Mouse (Mus musculus) embryonic facial prominence, embryonic 15.5 days (tissue): ENCODE measurements around the gene Tmco3. TPM values are rescaled to one million over a fixed set of nuclear protein-coding genes. Genes with fewer than 3 reads are reported as not detected.
"Not testable (repeated sequence)": the region's sequence is repeated elsewhere in the genome, so short reads cannot be mapped to it uniquely, and the experiment has no call there.

Experiments used
- ATAC-seq: fragments of 200-750 bp; cut with Nextera tagmentation; 2 replicates; pipeline ENCODE4 v1.8.0; 2017; ENCODE audit warnings: low read depth, moderate TSS enrichment; ENCODE audit not compliant: insufficient number of reproducible peaks, low FRiP score, low TSS enrichment
- H3K27ac ChIP-seq: fragments of 300-500 bp; sonication (generic); replicated peaks from 2 replicates; pipeline ENCODE4 v1.5.1; 2015; ENCODE audit warnings: mild to moderate bottlenecking, inconsistent platforms
- H3K27me3 ChIP-seq: fragments of 300-500 bp; sonication (generic); 2 replicates; pipeline ENCODE4 v1.6.1; 2015; ENCODE audit warnings: inconsistent platforms
- H3K36me3 ChIP-seq: fragments of 300-500 bp; sonication (generic); 2 replicates; pipeline ENCODE4 v1.6.1; 2015; ENCODE audit warnings: mild to moderate bottlenecking, inconsistent platforms
- H3K4me1 ChIP-seq: fragments of 300-500 bp; sonication (generic); 2 replicates; pipeline ENCODE4 v1.6.1; 2015; ENCODE audit warnings: inconsistent platforms
- H3K4me2 ChIP-seq: fragments of 300-500 bp; sonication (generic); replicated peaks from 2 replicates; pipeline ENCODE4 v1.6.1; 2015; ENCODE audit warnings: mild to moderate bottlenecking, inconsistent platforms
- H3K4me3 ChIP-seq: fragments of 300-500 bp; sonication (generic); replicated peaks from 2 replicates; pipeline ENCODE4 v1.5.1; 2015; ENCODE audit warnings: mild to moderate bottlenecking, inconsistent platforms
- H3K9ac ChIP-seq: fragments of 300-500 bp; sonication (generic); 2 replicates; pipeline ENCODE4 v1.6.1; 2015; ENCODE audit warnings: inconsistent platforms
- H3K9me3 ChIP-seq: fragments of 300-500 bp; sonication (generic); replicated peaks from 2 replicates; pipeline ENCODE4 v1.6.1; 2016; ENCODE audit warnings: inconsistent platforms
- WGBS: fragments of 180-500 bp; shearing (Covaris S2); methylation state at CpG from one replicate; pipeline ENCODE4 v1.1.7; 2015; 5-methylcytosine and 5-hydroxymethylcytosine counted together
- polyA plus RNA-seq: library from polyadenylated mRNA; unstranded; fragments of >200 nt; fragmentation: Nextera tagmentation; extraction: Ambion mirVana; gene quantifications from 2 replicates; pipeline ENCODE4 v1.2.1, GENCODE M21; 2015

Gene Tmco3
- polyA plus RNA-seq, 1 experiment from 2014 or later: 52.4 TPM

GRCm38 (mm10) chr8:13306309-13306909, 18.4 kb downstream of the Tmco3 start:
- Histone ChIP-seq H3K27me3 (no peaks in the 10 kb centered on the region), H3K4me2 (no peak overlapping the region), H3K4me1 (no peaks in the 10 kb centered on the region), H3K27ac (no peak overlapping the region), H3K9me3 (no peaks in the 10 kb centered on the region), H3K4me3 (no peak overlapping the region), H3K9ac (no peak overlapping the region), H3K36me3 (peaks cover 71% of the 10 kb centered on the region)
- ATAC-seq: no peak
- WGBS: 86% methylated on average over 7 of the region's 7 CpGs

GRCm38 (mm10) chr8:13306916-13307315, 18.9 kb downstream of the Tmco3 start:
- no peaks in the 10 kb centered on the region for H3K9me3 ChIP-seq
- no peak overlapping the region for H3K27ac ChIP-seq
- H3K4me2 ChIP-seq: no peak overlapping the region
- H3K4me1 ChIP-seq: no peaks in the 10 kb centered on the region
- H3K27me3 ChIP-seq: no peaks in the 10 kb centered on the region
- 83% methylated on average over 9 of the region's 9 CpGs for WGBS
- H3K9ac ChIP-seq: no peak overlapping the region
- no peak for ATAC-seq
- H3K36me3 ChIP-seq: peaks cover 67% of the 10 kb centered on the region
- no peak overlapping the region for H3K4me3 ChIP-seq

GRCm38 (mm10) chr8:13314922-13315321, 26.9 kb downstream of the Tmco3 start:
- 84% methylated on average over 3 of the region's 3 CpGs for WGBS
- H3K36me3 ChIP-seq: peaks cover 59% of the 10 kb centered on the region

GRCm38 (mm10) chr8:13316671-13317070, 28.7 kb downstream of the Tmco3 start:
- Histone ChIP-seq H3K36me3 (peaks cover 53% of the 10 kb centered on the region), H3K4me3 (no peak overlapping the region), H3K27me3 (no peaks in the 10 kb centered on the region), H3K4me1 (no peaks in the 10 kb centered on the region), H3K9ac (no peak overlapping the region), H3K27ac (no peak overlapping the region), H3K4me2 (no peak overlapping the region), H3K9me3 (no peaks in the 10 kb centered on the region)
- no peak for ATAC-seq
- WGBS: 90% methylated on average over 10 of the region's 10 CpGs

More at GRCm38 (mm10) chr8:13314922-13315321, 26.9 kb downstream of the Tmco3 start:
- H3K9ac ChIP-seq: no peak overlapping the region
- H3K4me1 ChIP-seq: no peaks in the 10 kb centered on the region
- H3K27me3 ChIP-seq: no peaks in the 10 kb centered on the region
- ATAC-seq: no peak
- H3K4me3 ChIP-seq: no peak overlapping the region
- no peak overlapping the region for H3K27ac ChIP-seq
- H3K4me2 ChIP-seq: no peak overlapping the region
- H3K9me3 ChIP-seq: no peaks in the 10 kb centered on the region

GRCm38 (mm10) chr8:13326598-13326997, 38.6 kb downstream of the Tmco3 start:
- H3K9me3 ChIP-seq: no peaks in the 10 kb centered on the region
- H3K4me2 ChIP-seq: no peak overlapping the region
- WGBS: 35% methylated on average over 5 of the region's 5 CpGs

GRCm38 (mm10) chr8:13334671-13335070, 46.7 kb downstream of the Tmco3 start:
- Histone ChIP-seq H3K27me3 (no peaks in the 10 kb centered on the region), H3K9ac (no peak overlapping the region), H3K9me3 (no peaks in the 10 kb centered on the region), H3K36me3 (no peaks in the 10 kb centered on the region), H3K27ac (no peak overlapping the region), H3K4me2 (no peak overlapping the region), H3K4me1 (0 out of 2 replicates have a peak, but pooled peaks cover 3% of the 10 kb centered on the region), H3K4me3 (no peak overlapping the region)
- no peak for ATAC-seq
- WGBS: 39% methylated on average over 1 of the region's 1 CpGs

More at GRCm38 (mm10) chr8:13326598-13326997, 38.6 kb downstream of the Tmco3 start:
- H3K4me3 ChIP-seq: no peak overlapping the region
- H3K27me3 ChIP-seq: no peaks in the 10 kb centered on the region
- H3K36me3 ChIP-seq: peaks cover 8% of the 10 kb centered on the region; the same call in 1 of the 2 replicates
- no peak for ATAC-seq
- no peak overlapping the region for H3K27ac ChIP-seq
- H3K9ac ChIP-seq: no peak overlapping the region
- H3K4me1 ChIP-seq: no peaks in the 10 kb centered on the region

- H3K27ac ChIP-seq, H3K4me2 ChIP-seq, H3K4me3 ChIP-seq, H3K9me3 ChIP-seq, H3K27me3 ChIP-seq, H3K9ac ChIP-seq, ATAC-seq: not testable (repeated sequence)
- WGBS: 78% methylated on average over 6 of the region's 6 CpGs
- Histone ChIP-seq H3K36me3 (peaks cover 16% of the 10 kb centered on the region), H3K4me1 (peaks cover 19% of the 10 kb centered on the region)
Observed at GRCm38 (mm10) chr8:13337245-13337644, 49.3 kb downstream of the Tmco3 start.

GRCm38 (mm10) chr8:13337678-13338077, 49.7 kb downstream of the Tmco3 start:
- H3K4me2 ChIP-seq: peak overlapping the region; percentile 74; the same call in 1 of the 2 replicates
- no peak overlapping the region; the same call in 1 of the 2 replicates for H3K27ac ChIP-seq
- H3K9ac ChIP-seq: no peak overlapping the region
- peaks cover 20% of the 10 kb centered on the region for H3K36me3 ChIP-seq
- H3K4me1 ChIP-seq: peaks cover 19% of the 10 kb centered on the region
- 78% methylated on average over 3 of the region's 3 CpGs for WGBS
- H3K4me3 ChIP-seq: peak overlapping the region; percentile 83
- ATAC-seq: no peak
- no peaks in the 10 kb centered on the region for H3K9me3 ChIP-seq
- H3K27me3 ChIP-seq: no peaks in the 10 kb centered on the region

- WGBS: under 1% methylated on average over 44 of the region's 72 CpGs
- Histone ChIP-seq H3K27ac (peak within 1 kb of the TSS; percentile 66), H3K9ac (peak within 1 kb of the TSS; percentile 97), H3K9me3 (no peaks in the 10 kb centered on the region), H3K27me3 (no peaks in the 10 kb centered on the region), H3K36me3 (peaks cover 27% of the 10 kb centered on the region), H3K4me1 (peaks cover 19% of the 10 kb centered on the region), H3K4me3 (peak within 1 kb of the TSS; percentile 83), H3K4me2 (peak within 1 kb of the TSS; percentile 74)
- peak; percentile 91 for ATAC-seq
Observed at GRCm38 (mm10) chr8:13338255-13338860, 50.4 kb downstream of the Tmco3 start, which contains the start of gene Tfdp1. TSS of gene Tfdp1 (plus strand) at chr8:13338751.

GRCm38 (mm10) chr8:13338901-13339645, 51.1 kb downstream of the Tmco3 start:
- under 1% methylated on average over 60 of the region's 70 CpGs for WGBS
- Histone ChIP-seq H3K9me3 (no peaks in the 10 kb centered on the region), H3K9ac (peak overlapping the region; percentile 97), H3K4me2 (peak overlapping the region; percentile 74), H3K27me3 (no peaks in the 10 kb centered on the region), H3K4me1 (peaks cover 19% of the 10 kb centered on the region), H3K36me3 (peaks cover 34% of the 10 kb centered on the region), H3K4me3 (peak overlapping the region; percentile 83), H3K27ac (peak overlapping the region; percentile 66)
- peak; percentile 44 for ATAC-seq

GRCm38 (mm10) chr8:13339646-13339990, 51.6 kb downstream of the Tmco3 start:
- Histone ChIP-seq H3K27ac (peak overlapping the region; percentile 66; the same call in 1 of the 2 replicates), H3K9ac (peak overlapping the region; percentile 97; the same call in 1 of the 2 replicates), H3K4me2 (peak overlapping the region; percentile 74), H3K4me3 (peak overlapping the region; percentile 83), H3K27me3 (no peaks in the 10 kb centered on the region), H3K9me3 (no peaks in the 10 kb centered on the region), H3K4me1 (peaks cover 19% of the 10 kb centered on the region), H3K36me3 (peaks cover 39% of the 10 kb centered on the region)
- no peak for ATAC-seq
- under 1% methylated on average over 11 of the region's 11 CpGs for WGBS
